Mouse (Mus musculus) kidney, postnatal 4 days (tissue): ENCODE measurements at regions not wholly inside any gene's neighbourhood (a gene's known extent, or its start where the extent isn't known, plus 50 kb on each side); places are given as distances from the start of the nearest gene placed in this dataset.
"Not testable (repeated sequence)": the region's sequence is repeated elsewhere in the genome, so short reads cannot be mapped to it uniquely, and the experiment has no call there.

Source experiments
- DNase-seq, 2 experiments: peaks; one replicate each; pipeline ENCODE4 v3.0.0; 2021; ENCODE audit warnings: mixed read lengths in 2 of 2

- no peak for DNase-seq
These were observed 181.5 kb upstream of the Plcz1 start for GRCm38 (mm10) chr6:140222534-140223324.

GRCm38 (mm10) chr6:140221653-140222272, 180.5 kb upstream of the Plcz1 start:
- no peak for DNase-seq

GRCm38 (mm10) chr6:140218789-140219188, 177.5 kb upstream of the Plcz1 start:
- DNase-seq, result no peak

DNA sequence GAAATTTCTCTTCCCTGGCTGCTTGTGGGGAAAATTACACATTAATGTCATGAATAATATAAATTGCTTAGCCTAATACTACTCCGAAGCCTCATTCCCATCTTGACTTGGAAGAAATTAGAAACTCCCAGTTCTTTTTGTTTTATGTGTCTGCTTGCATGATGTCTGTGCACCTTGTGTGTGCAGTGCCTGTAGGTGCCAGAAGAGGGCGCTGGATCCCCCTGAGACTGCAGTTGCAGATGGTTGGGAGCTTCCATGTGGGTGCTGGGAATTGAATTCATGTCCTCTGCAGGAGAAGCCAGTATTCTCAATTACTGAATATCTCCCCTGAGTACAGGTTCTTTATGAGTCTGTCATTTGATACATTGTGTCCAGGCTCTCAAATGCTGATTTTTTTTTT, 171.1 kb upstream of the Plcz1 start:
- DNase-seq, result no peak

- DNase-seq, result no peak
These were observed 168.9 kb upstream of the Plcz1 start for GRCm38 (mm10) chr6:140210141-140210540.

DNA sequence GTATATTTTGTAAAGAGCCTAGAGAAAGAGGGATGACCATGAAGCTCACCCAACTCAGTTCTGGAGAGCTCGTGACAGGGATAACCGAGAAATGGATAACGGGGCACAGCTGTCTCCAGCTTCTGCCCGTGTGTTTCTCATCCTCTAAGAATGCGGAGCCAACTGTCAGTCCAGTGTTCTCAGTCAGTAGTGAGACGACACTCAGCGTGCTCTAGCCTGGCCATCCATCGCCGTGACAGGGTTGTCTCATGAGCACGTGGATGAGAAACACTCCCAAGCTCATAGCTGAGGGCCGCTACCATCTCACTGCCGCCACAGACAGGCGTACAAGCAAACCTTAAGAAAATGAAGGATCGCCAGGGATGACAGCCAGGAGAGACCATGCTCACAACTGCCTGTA, 167.8 kb upstream of the Plcz1 start:
- DNase-seq, result no peak

- DNase-seq, result peak; percentile 44 to 57
These were observed 167.1 kb upstream of the Plcz1 start for GRCm38 (mm10) chr6:140208375-140208774.

- DNase-seq, result not testable (repeated sequence)
These were observed 165.4 kb upstream of the Plcz1 start for GRCm38 (mm10) chr6:140206676-140207075.

- no peak for DNase-seq
These were observed 160.1 kb upstream of the Plcz1 start for GRCm38 (mm10) chr6:140201356-140201755.

- no peak for DNase-seq
These were observed 159.1 kb upstream of the Plcz1 start for GRCm38 (mm10) chr6:140200322-140200721.

GRCm38 (mm10) chr6:140198036-140198435, 156.8 kb upstream of the Plcz1 start:
- DNase-seq, result no peak

DNA sequence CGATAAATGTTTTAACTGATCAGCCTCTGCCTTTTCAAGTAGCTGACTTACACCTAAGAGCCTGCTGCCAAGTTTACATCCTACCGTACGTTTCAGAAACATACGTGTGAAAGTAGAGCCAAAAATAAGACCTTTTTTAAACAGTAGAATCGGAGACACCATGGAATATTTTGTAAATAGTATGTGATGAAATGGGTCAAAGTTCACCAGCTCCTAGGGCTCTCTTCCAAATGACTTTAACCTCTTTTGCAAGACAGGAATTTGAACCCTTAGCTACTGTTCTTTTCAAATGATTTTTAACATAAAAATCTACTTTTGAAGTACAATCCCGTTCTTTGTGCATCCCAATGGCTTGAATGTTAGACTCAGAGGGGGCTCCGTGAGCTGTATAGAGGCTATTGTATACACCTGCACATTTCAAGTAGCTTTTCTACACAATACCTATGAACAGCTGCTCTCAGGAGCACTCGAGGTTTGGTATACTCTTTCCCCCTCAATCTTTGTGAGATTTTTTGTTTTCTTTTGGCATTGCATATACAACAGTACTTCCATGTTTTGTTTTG, 155.9 kb upstream of the Plcz1 start:
- no peak for DNase-seq

GRCm38 (mm10) chr6:140194276-140194675, 153.0 kb upstream of the Plcz1 start:
- no peak for DNase-seq

GRCm38 (mm10) chr6:140193084-140193939, 152.1 kb upstream of the Plcz1 start:
- peak; percentile 45 to 62 for DNase-seq

GRCm38 (mm10) chr6:140192526-140192925, 151.3 kb upstream of the Plcz1 start:
- DNase-seq, result no peak

- no peak for DNase-seq
These were observed 150.1 kb upstream of the Plcz1 start for GRCm38 (mm10) chr6:140191341-140191740.

- DNase-seq, result no peak
These were observed 148.3 kb upstream of the Plcz1 start for GRCm38 (mm10) chr6:140189601-140190000.

DNA sequence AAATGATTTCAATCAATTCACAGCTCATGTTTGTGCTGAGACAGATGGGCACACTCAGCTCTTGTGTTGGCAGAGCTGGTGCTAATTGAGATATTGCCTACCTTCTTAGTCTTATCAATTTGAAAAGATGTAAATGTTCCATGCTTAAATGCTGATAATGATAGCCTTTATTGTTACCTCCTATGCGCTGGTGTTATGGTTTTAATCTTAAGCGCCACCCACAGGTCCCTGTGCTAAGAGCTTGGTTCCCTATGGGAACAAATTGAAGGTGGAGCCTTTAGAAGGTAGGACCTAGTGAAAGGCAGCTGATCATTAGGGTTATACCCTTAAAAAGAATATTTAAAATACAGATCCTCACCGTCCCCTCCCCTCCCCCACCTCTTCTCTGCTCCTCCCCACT, 146.5 kb upstream of the Plcz1 start:
- no peak for DNase-seq

DNA sequence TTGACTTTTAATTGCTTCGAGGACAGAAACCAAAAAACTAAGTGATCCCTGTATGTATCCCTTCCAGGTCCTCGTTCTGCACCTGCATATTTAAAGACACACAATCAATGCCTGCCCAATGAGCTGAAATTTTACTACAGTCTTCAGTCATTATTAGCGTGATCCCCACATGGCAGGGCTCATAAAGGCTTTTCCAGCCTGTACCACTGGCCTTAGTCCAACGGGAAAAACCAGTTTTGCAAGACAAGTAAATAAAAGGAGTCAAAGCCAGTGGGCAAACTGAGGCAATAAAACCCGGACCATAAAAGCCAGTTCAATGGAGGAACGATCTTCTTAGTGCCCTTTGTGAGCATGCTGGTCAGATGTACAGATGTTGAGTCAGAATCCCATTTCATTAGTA, 145.8 kb upstream of the Plcz1 start:
- no peak for DNase-seq

GRCm38 (mm10) chr6:140179999-140180398, 138.7 kb upstream of the Plcz1 start:
- no peak for DNase-seq

DNA sequence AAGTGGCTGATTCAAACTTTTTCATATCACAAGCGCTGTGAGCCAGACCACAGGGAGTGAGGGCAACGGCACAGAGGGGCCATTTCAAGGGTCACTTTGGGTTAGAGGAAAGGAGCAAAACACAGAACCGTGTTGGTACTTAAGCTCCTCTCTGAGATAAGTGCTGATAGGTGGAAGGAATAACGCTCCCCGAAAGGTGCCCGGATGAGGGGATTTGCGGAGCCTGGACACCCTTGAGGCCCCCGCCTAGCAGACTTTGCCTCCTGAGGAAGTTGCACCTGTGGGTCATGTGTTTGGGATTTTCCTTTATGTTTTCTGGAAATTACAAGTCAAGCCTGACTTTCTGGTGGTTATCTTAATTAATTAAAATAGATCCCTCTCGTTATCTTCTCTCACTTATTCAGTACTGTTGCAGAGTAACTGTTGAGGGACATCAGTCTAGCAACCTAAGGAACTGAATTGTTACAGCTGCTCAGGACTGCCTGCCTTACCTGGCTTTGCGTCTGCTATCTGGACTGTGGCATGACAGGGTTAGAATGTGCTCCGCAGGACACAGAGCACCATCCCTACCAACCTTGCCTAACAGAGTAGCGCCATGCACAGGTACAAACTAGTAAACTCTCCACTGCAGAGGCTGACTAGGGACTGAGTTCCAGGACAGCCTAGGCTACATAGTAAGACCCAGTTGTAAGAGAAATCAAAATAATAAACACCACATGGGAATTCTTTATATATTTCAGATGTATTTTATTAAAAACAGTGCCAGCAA, 137.4 kb upstream of the Plcz1 start:
- no peak for DNase-seq

- no peak for DNase-seq
These were observed 131.5 kb upstream of the Plcz1 start for GRCm38 (mm10) chr6:140172716-140173115.
